Mouse (Mus musculus) adrenal gland, postnatal 25 days (tissue): ENCODE measurements around the gene Rif1. TPM values are rescaled to one million over a fixed set of nuclear protein-coding genes. Genes with fewer than 3 reads are reported as not detected.
"Not testable (repeated sequence)": the region's sequence is repeated elsewhere in the genome, so short reads cannot be mapped to it uniquely, and the experiment has no call there.

Experiments
- DNase-seq: peaks from one replicate; pipeline ENCODE4 v3.0.0; 2021; ENCODE audit warnings: mixed read lengths
- total RNA-seq: library from RNA; stranded (reverse); gene quantifications from 2 replicates; pipeline ENCODE4 v1.2.3, GENCODE M21; 2021

Gene Rif1
- total RNA-seq, 1 experiment from 2014 or later = 35.7 TPM

DNA sequence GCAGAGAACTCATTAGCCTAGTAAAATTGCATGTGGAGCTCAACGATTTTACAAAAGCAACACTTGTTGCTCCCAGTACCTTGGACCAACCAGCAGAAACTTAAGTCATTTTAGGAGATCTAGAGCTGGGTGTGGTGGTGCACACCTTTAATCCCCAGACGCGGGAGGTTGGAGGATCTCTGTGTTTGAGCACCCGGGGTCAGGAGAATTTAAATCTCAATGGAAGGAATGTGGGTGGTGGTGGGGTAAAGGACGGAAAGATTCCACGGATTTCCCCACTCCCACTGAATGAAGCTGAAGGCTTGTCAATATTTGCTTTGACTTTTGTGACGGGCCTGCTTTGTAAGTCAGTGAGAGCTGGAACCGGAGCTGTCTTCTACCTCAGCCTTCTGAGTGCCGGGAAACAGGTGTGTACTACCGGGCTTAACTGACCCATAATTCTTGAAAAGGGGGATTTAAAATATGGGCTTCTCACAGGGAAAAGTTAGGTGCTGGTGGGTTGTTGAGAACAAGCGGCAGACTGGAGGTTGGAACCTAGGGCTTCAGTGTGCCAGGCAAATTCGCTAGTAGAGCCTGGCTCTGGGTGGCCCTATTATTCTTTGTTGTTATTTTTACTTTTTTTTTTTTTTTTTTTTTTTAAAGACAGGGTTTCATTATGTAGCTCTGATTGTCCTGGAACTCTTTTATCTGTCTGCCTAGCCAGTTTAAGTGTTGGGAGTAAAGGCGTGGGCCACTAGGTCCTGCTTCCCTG is 1.2 kb upstream of the Rif1 start:
- no peak for DNase-seq

DNA sequence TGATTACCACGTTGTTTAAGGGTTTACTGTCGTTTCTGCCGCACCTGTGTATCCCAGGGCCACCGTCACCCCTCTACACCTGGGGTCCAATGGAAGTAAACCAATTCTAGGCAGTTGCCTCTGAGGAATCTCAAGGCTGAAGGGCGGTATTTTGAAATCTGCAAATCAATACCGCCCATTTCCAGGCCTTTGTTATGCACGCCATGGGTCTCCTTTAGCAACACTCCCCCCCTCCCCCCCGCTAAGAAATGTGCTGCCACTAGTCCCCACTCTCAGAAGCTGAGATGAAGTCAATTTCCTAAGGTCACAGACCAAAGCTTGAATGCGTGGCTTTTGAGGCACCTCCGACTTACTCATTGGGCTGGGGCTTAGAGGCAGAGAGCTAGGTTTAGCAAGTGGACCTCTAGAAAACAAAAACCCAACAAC is 554 bp upstream of the Rif1 start:
- DNase-seq = no peak

DNA sequence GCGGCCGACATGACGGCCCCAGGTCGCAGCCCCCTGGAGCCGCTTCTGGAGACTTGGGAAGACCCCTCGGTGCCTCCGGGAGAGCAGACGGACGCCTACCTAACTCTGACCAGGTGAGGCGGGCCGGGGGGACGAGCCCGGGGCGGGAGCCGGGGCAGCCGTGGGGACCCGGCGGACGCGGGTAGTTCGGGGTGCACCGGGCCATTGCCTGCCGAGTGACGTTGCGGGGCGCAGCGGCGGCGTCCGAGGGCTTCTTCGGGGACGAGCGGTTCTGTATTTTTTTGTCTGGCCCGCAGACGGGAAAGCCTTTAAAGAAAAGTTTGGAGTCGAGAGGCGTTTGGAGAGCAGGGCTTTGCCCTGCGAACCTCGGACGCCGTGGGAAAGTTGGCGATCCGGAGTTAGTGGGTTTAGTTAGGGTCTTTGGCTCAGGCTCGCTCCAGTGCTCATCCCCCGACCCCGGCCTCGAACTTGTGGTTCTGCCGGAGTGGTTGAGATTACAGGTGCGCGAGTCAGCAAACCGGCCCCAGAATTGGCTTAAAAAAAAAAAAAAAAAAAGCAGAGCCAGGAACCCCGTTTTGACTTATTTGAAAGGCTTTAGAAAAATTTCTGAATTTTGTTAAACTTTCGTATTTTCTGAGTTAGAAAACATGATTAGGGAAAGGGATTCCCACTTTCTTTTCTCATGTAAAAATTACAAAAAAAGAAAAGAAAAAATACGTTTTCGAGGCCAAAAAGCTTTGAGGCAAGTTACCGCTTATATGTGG is 691 bp downstream of the Rif1 start:
- peak; percentile 53 for DNase-seq

DNA sequence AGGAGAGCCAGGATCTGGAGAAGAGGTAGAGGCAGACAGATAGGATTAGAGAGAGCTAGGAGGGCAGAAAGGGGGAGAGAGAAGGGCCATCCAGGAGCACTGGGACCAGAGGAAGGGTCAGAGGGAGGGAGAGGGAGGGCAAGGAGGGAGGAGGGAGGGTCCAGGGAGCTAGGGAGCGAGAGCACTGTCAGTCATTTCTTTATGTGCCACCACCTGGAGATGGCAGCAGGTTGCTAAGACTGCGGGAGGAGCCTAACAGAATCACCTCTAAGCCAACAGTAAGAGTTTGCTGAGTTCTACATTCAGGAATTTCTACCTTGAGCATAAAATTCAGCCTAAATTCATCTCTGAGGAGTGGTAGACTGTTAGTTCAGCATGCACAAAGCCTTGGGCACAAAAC is 6.0 kb downstream of the Rif1 start:
- no peak for DNase-seq

DNA sequence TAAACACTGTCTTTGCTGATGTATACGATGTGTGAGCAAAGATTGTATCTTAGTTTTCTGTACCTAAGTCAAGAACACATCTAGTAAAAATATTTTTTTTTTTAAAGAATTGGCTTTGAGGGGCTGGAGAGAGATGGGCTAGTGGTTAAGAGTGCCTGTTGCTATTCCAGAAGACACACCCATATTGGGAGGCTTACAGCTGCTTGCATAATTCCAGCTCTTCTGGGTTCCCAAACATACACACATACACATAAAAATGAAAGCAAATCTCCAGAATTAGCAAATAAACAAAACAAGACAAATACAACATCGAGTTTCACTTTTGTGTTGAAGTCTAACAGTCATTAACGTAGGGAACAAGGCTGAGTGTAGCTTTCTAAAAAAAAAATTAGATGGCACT is 11.4 kb downstream of the Rif1 start:
- DNase-seq = no peak

DNA sequence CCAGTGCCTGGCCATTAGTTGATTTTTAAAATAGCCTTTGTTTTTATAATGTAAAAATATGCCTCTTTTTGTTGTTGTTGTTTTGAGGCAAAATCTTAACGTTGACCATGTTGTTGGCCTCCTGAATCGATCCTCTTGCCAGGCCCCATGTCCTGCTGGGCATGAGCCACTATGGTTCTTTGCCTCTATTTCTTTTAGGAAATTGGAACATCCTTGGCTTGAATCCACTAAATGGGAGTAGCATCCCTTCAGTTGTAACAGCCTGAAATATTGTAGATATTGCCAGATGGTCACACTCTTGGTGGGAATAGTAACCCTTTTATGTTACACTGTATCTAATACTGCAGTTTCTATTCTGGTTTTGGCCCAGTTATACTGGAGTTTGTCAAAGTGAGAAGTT is 11.9 kb downstream of the Rif1 start:
- no peak for DNase-seq

DNA sequence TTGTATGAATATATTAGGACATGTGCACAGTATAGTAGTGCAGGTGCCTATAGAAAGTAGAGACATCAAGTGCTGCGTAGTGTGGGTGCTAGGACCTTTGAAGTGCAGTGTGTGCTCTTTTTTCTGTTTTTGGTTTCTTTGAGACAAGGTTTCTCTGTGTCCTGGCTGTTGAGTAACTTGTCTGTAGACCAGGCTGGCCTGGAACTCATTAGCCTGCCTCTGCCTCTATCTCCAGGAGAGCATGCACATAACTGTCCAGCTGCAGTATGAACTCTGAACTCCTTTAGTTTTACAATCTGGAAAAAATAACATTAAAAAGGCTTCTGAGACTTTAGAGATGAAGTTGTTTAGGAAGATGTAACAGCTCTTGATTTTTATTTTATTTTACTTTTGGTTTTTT is 41.5 kb downstream of the Rif1 start:
- DNase-seq = no peak

DNA sequence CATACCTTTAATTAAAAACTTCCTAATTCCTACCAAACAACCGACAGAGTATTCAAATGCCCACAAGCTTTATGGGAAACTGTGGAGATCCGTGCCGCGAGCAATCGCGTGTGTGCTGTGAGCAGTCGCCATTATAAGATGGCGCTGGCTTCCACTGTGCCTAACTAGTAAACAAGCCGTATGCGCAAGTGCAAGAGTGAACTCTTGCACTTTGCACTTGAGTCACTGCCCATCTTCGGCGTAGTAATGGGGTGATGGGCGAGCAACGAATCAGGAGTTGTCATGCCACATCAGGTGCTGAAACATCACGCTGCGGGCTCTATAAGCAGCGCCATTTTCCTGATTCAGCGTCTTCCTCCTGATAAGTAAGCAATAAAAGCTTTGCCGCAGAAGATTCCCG is 58.7 kb downstream of the Rif1 start:
- not testable (repeated sequence) for DNase-seq

DNA sequence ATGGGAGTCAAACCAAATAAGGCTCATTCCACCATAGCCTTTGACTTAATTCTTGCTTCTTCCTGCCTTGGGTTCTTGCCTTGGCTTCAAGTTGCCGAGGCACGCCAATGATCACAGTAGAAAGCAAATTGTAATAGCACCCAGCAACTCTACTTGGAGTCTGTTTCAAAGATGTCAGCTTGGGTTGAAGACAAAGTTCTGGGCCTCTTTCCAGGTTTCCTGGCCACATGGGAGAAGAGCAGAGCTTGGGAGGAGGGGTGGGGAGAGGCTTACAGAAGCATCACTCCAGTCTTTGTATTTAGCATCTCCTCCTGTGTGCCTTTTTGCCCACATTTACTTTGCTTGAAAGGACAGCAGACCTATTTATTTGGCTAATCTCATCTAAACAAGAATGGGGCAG is 60.7 kb downstream of the Rif1 start:
- DNase-seq = no peak

DNA sequence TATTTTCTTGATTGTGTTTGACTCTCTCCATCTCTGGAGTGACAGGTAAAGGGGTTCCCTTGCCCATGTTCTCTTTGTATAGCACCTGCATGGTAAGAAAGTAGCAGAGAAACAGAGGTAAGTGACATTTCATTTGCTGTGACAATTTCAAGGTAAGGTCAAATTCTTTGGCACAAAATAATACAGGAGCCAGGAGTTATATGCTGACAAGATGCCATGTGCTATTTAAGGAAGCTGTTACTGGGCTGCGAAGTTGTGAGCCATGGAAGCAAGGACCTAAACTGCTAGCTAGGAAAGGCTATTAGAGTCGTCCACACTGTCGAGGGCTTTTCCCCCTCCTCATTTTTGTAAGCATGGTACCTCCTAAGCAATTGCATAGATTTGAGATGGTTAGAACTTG is 80.4 kb downstream of the Rif1 start:
- no peak for DNase-seq

DNA sequence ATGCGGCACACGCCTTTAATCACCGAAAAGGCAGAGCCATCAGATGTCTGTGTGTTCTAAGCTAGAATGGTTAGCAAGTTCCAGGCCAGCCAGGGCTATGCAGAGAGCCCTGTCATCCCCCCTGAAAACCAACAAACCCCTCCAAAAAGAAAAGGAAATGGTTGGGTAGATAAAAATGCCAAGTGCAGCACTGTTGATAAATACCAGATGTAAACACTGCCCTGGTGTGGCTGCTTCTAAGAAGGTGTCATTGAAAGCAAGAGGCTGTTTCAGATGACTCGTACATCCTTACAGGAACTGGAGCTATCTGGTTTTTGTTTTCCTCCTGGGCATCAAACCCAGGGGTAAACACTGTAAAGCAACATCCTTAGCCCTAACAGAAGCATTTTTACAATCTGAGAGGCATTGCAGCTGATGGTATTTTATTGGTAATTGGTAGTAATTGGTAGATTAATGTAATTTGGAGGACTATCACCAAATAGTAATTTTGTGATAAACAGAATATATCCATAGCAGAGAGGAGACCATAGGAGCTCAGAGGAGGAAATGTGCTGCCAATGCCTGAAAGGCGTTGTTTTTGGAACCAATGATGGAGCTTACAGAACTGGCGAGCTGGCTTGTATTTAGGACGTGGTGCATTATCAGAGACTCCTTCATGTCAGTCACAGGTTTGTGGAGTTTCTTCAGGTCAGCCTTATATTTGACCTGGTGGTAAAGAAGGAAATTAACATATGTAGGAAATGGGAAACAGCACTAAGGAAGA is 96.8 kb downstream of the Rif1 start:
- DNase-seq = no peak

Other genes with a start within 250 kb of the Rif1 start
- gene Rbm43, start 137.7 kb upstream of the Rif1 start, total RNA-seq = 16.8 and 18.0 TPM in 2 replicates
- 8.8 and 15.1 TPM in 2 replicates for gene Nmi, start 99.3 kb upstream of the Rif1 start, total RNA-seq
- not detected in 2 replicates for gene Tnfaip6, start 34.8 kb upstream of the Rif1 start, total RNA-seq